Mouse (Mus musculus) liver, embryonic 14.5 days (tissue): ENCODE measurements around the gene Zc3h12b. TPM values are rescaled to one million over a fixed set of nuclear protein-coding genes. Genes with fewer than 3 reads are reported as not detected.

Source experiments
- ATAC-seq: fragments of 200-750 bp; cut with Nextera tagmentation; 2 replicates; pipeline ENCODE4 v1.8.0; 2017; ENCODE audit warnings: moderate number of reproducible peaks, mild to moderate bottlenecking, moderate library complexity; ENCODE audit not compliant: insufficient read depth
- DNase-seq, 3 experiments: peaks; one replicate each; pipeline ENCODE4 v3.0.0-alpha.2; 2012 to 2013; ENCODE audit warnings: low read depth in 3 of 3, low spot score in 3 of 3
- H3K27ac ChIP-seq: fragments of 300-500 bp; sonication (generic); 2 replicates; pipeline ENCODE4 v1.5.1; 2014; ENCODE audit warnings: moderate library complexity, mild to moderate bottlenecking, control low read depth, inconsistent platforms
- H3K27me3 ChIP-seq: fragments of 300-500 bp; sonication (generic); 2 replicates; pipeline ENCODE4 v1.6.1; 2014; ENCODE audit warnings: mild to moderate bottlenecking, low read length, moderate library complexity; ENCODE audit not compliant: control insufficient read depth, insufficient read depth
- H3K36me3 ChIP-seq: fragments of 300-500 bp; sonication (generic); replicated peaks from 2 replicates; pipeline ENCODE4 v1.6.1; 2014; ENCODE audit warnings: low read depth; ENCODE audit not compliant: control insufficient read depth, insufficient read depth
- H3K4me1 ChIP-seq, 2 experiments: fragments of 200-500 bp in 1 of 2; fragments of 300-500 bp in 1 of 2; sonication (generic) in 1 of 2; replicated peaks; 2 replicates each; pipeline ENCODE4 v1.6.1; 2012 to 2014; ENCODE audit warnings: antibody characterized with exemption in 1 of 2, inconsistent platforms in 1 of 2, low read length in 1 of 2; ENCODE audit not compliant: control insufficient read depth in 2 of 2, insufficient read depth in 2 of 2
- H3K4me2 ChIP-seq: fragments of 300-500 bp; sonication (generic); 2 replicates; pipeline ENCODE4 v1.6.1; 2014; ENCODE audit warnings: low read depth, mild to moderate bottlenecking, control low read depth, moderate library complexity
- H3K4me3 ChIP-seq, 2 experiments: fragments of 200-500 bp in 1 of 2; fragments of 300-500 bp in 1 of 2; sonication (generic) in 1 of 2; 2 replicates each; pipeline ENCODE4 v1.5.1; 2012 to 2014; ENCODE audit warnings: low read depth in 2 of 2, low read length in 2 of 2, mild to moderate bottlenecking in 2 of 2, control low read depth in 1 of 2, inconsistent platforms in 1 of 2, moderate library complexity in 1 of 2; ENCODE audit not compliant: insufficient read depth in 1 of 2
- H3K9ac ChIP-seq: fragments of 300-500 bp; sonication (generic); replicated peaks from 2 replicates; pipeline ENCODE4 v1.6.1; 2014; ENCODE audit warnings: mild to moderate bottlenecking, control low read depth, moderate library complexity
- H3K9me3 ChIP-seq: fragments of 300-500 bp; sonication (generic); 2 replicates; pipeline ENCODE4 v1.6.1; 2016; ENCODE audit warnings: low read length, mixed read lengths; ENCODE audit not compliant: control insufficient read depth
- CTCF ChIP-seq: IDR thresholded peaks from 2 replicates; pipeline ENCODE4 v1.5.1; 2016; ENCODE audit warnings: antibody characterized with exemption, low read depth, control low read depth
- EP300 ChIP-seq: IDR thresholded peaks from 2 replicates; pipeline ENCODE4 v1.6.1; 2016; ENCODE audit warnings: antibody characterized with exemption, low read depth
- WGBS: fragments of 180-500 bp; shearing (Covaris S2); extraction: QIAGEN DNeasy Blood & Tissue Kit; methylation state at CpG from one replicate; pipeline ENCODE4 v1.1.7; 2014; ENCODE audit not compliant: insufficient replicate concordance; 5-methylcytosine and 5-hydroxymethylcytosine counted together
- polyA plus RNA-seq, 2 experiments: library from polyadenylated mRNA; depleted of rRNA in 1 of 2; stranded (reverse) in 1 of 2; unstranded in 1 of 2; fragments of >200 nt; fragmentation: Nextera tagmentation in 1 of 2; extraction: Ambion mirVana in 1 of 2; gene quantifications; 2 replicates each; pipeline versions ENCODE4 v1.2.1 to v1.2.3; 2012 to 2014

The Zc3h12b gene
- polyA plus RNA-seq (2012; rRNA removed) (0.07 and 0.08 TPM in 2 replicates), polyA plus RNA-seq (2014; fragmentation: Nextera tagmentation; extraction: Ambion mirVana) (0.14 and 0.17 TPM in 2 replicates)

DNA sequence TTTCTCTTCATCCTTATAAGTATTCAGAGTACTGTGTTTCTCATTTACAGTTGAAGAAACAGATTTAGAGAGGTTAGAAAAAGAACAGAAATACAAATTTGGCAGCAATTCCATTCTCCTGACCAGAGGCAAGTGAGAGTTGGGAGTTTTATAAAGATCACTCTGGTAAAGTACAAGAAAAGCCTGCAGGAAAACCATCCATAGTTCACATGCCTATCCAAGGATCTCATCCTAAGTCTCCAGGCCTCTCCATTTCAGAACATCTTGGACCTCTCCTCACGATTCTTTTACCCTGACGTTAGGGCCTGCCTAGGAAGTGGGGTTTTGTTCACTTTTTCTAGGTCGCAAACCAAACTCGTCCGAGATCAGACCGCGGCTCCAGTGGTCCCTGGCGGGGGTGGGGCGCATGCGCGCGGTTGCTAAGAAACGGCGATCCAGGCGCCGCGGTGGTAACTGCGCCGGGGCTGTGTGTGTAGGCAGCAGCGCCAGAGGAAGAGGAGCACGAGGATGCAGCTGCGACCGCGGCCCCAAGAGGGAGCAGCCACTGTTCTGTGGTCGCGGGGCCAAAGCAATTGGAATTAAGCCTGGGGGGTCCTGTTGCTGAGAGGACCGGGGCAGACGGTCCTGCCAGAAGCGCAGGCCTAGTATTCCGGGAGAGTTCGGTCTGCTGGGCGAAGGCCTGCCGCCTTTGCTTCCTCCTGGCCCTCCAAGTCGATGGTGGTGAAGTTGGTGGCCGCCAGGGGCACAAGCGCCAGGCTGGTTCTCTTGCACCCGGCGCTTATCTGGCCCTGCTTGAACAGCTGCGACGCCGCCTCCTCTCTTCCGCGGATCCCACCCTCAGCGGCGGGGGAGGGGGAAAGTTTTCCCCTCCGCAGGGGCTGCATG lies at the start of gene Zc3h12b:
Gene Zc3h12b, plus strand, starts transcription at position 452 of the 885 bp plus-strand sequence.
- Histone ChIP-seq H3K9ac (no peak within 1 kb of the TSS), H3K36me3 (no peaks in the 10 kb centered on the region), H3K4me1 (no peaks in the 10 kb centered on the region), H3K4me3 (peak within 1 kb of the TSS; percentile 22 to 40), H3K27ac (no peak within 1 kb of the TSS), H3K9me3 (no peaks in the 10 kb centered on the region), H3K4me2 (peak within 1 kb of the TSS; percentile 54), H3K27me3 (no peaks in the 10 kb centered on the region)
- ATAC-seq: peak; percentile 75
- TF ChIP-seq EP300: no peak
- TF ChIP-seq CTCF: peak; percentile 45
- DNase-seq: no peak
- 16% methylated on average over 41 of the region's 46 CpGs for WGBS

DNA sequence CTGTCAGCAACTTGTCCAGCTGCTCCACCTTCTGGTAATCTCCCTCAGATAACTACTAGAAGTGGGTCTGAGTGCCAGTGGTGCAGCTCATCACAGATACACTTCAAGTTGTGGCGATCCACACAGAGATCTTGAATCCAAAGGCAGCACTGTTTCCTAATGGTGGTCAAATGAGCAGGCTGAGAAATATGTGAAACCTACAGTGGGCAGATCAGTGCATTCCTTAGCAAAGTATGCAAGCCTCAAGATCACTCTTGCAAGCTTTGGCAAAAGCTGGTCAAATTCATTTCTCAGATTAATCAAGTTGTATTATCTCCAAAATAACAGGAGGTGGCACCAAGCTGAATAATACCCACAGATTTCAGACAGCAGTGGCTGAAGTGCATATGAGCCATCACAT lies 29.3 kb upstream of the Zc3h12b start:
- 62% methylated on average over 1 of the region's 1 CpGs for WGBS
- Histone ChIP-seq H3K36me3 (no peaks in the 10 kb centered on the region), H3K4me3 (no peak overlapping the region), H3K9ac (no peak overlapping the region), H3K27ac (no peak overlapping the region), H3K4me1 (no peaks in the 10 kb centered on the region), H3K27me3 (no peaks in the 10 kb centered on the region), H3K9me3 (no peaks in the 10 kb centered on the region), H3K4me2 (no peak overlapping the region)
- no peak for TF ChIP-seq CTCF
- no peak for TF ChIP-seq EP300
- DNase-seq (no peak), ATAC-seq (no peak)

DNA sequence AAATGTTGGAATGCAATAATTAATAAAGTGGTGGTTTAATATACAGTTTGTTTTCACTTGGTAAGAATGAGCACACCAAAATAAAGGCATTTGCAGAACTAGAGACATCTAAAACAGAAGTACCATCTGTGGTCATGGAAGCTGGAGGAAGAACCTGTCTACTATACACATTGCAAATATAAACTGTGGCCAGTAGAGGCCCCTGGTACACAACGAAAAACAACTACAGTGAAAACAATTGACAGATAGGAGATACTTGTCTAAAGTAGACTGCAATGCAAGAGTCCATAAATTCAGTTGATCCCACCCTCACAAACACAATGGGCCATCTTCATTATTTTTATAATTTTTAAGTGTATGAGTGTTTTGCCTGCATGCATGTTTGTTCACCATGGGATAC lies 24.4 kb upstream of the Zc3h12b start:
- TF ChIP-seq CTCF (no peak), EP300 (no peak)
- no peak overlapping the region for H3K9ac ChIP-seq
- H3K27me3 ChIP-seq: no peaks in the 10 kb centered on the region
- H3K4me1 ChIP-seq: no peaks in the 10 kb centered on the region
- H3K36me3 ChIP-seq: no peaks in the 10 kb centered on the region
- no peak overlapping the region for H3K4me3 ChIP-seq
- ATAC-seq: no peak
- 23% methylated on average over 1 of the region's 1 CpGs for WGBS
- no peak overlapping the region for H3K4me2 ChIP-seq
- H3K9me3 ChIP-seq: no peaks in the 10 kb centered on the region
- DNase-seq: no peak
- no peak overlapping the region for H3K27ac ChIP-seq

GRCm38 (mm10) chrX:95738253-95738652 lies 26.8 kb downstream of the Zc3h12b start:
- Histone ChIP-seq H3K4me1 (no peaks in the 10 kb centered on the region), H3K4me3 (no peak overlapping the region), H3K36me3 (no peaks in the 10 kb centered on the region), H3K27me3 (no peaks in the 10 kb centered on the region), H3K9ac (no peak overlapping the region), H3K4me2 (no peak overlapping the region), H3K27ac (no peak overlapping the region), H3K9me3 (no peaks in the 10 kb centered on the region)
- TF ChIP-seq EP300 (no peak), CTCF (peak; percentile 24; the same call in 1 of the 2 replicates)
- ATAC-seq: no peak
- 29% methylated on average over 2 of the region's 2 CpGs for WGBS
- DNase-seq: peak in 1 of 3 experiments; percentile 0

DNA sequence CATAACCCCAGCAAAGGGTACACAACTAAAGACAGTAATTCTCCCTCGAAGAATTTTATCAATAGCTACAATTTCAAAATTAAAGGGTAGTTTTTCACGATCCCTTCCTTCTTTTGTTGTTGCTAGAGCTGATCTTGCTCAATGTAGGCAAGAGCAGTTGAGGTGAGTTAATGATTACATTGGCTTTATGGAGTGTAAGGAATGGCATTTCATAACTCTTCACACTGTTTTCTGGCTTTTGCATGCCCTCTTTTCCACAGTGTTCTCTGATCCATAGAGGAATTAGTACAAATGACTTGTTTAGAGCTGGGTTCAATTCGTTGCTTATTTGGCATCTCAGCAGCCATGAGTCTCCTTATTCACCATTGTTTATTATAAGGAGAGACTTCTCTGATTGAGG lies 84.4 kb downstream of the Zc3h12b start:
- Histone ChIP-seq H3K9me3 (no peaks in the 10 kb centered on the region), H3K4me1 (no peaks in the 10 kb centered on the region), H3K27me3 (no peaks in the 10 kb centered on the region), H3K36me3 (no peaks in the 10 kb centered on the region), H3K4me3 (no peak overlapping the region), H3K9ac (no peak overlapping the region), H3K27ac (no peak overlapping the region), H3K4me2 (no peak overlapping the region)
- no peak for DNase-seq
- ATAC-seq: no peak
- TF ChIP-seq EP300 (no peak), CTCF (no peak)
- WGBS: 41% methylated on average over 3 of the region's 3 CpGs
